Mouse (Mus musculus) erythroblast, adult 5-6 weeks (primary cell): ENCODE data around the gene Ddr2. TPM values are rescaled to one million over a fixed set of nuclear protein-coding genes. Genes with fewer than 3 reads are reported as not detected.

Experiments used
- ATAC-seq: replicated peaks from 2 replicates; pipeline ENCODE4 v1.8.0; 2016; ENCODE audit warnings: moderate number of reproducible peaks, mild to moderate bottlenecking, moderate TSS enrichment, inconsistent platforms; ENCODE audit not compliant: poor library complexity, low FRiP score, severe bottlenecking
- total RNA-seq, 2 experiments: library from RNA; stranded (forward) in 1 of 2; stranded (reverse) in 1 of 2; fragments of 150-400 nt in 1 of 2; fragments of 200-764, 138-1000 nt in 1 of 2; gene quantifications; 2 replicates each; pipeline versions ENCODE4 v1.2.3 to v1.2.4; 2015 to 2017; ENCODE audit warnings: low replicate concordance in 2 of 2

Gene Ddr2
- total RNA-seq (2015; ENCODE audit: low replicate concordance): not detected in 2 replicates
- 0.60 TPM in 1 of 2 replicates, not detected in the other for total RNA-seq (2017; ENCODE audit: low replicate concordance)

DNA sequence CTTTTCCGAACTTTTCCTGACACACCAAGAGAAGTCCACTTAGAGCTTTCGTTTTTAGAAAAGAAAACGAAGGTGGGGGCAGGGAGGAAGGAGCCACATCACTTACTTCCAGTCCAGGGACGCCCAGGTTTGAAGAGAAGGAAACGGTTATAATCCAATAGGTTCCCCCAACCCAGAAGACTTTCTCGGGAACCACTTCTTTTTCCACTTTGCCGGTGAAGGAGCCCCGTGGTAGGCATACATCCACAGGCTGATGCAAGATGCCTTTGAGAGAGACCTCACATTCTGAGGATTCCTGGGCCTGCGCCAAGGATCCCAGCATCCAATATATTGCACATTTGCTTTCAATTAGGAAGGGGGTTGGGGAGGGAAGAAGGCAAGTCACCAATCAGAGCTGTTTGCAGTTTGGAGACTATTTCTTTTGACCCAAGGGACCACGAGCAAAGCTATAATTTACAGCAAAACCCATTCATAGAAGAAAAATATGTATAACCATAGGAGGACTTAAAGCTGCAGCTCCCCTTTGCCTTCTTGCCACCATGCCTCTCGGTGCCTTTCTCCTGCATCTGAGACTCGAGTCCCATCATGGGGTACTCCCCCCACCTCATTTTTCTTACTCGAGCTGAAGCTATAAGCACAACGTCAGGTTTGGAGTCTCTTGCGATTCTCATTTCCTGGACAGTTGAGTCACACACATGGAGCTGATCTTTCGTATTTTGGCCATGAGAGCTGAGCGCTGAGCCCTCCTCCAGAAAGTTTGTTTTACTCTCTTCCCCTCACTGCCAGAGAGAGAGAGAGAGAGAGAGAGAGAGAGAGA lies at the start of gene Ddr2:
TSS of gene Ddr2 (minus strand) at position 247 of the 817 bp plus-strand sequence.
- ATAC-seq: no peak

DNA sequence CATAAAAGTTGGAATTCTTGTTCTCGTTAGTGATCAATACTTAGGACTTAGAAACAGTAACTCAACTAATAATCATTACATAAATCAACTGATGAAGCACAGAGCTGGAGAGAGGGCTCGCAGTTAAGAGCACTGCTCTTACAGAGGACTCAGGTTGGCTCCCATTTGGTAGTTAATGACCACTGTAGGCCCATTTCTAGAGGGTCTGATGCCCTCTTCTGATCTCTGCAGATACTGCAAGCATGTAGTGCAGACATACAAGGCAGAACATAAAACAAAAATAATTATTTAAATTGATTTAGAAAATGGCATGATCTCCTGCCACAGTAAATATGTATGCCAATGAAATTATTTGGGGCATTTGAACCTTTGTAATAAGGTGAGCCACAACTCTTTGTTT lies 49.1 kb upstream of the Ddr2 start:
- ATAC-seq: no peak

- no peak for ATAC-seq
Measured at GRCm38 (mm10) chr1:170155761-170156160, 45.2 kb upstream of the Ddr2 start.

DNA sequence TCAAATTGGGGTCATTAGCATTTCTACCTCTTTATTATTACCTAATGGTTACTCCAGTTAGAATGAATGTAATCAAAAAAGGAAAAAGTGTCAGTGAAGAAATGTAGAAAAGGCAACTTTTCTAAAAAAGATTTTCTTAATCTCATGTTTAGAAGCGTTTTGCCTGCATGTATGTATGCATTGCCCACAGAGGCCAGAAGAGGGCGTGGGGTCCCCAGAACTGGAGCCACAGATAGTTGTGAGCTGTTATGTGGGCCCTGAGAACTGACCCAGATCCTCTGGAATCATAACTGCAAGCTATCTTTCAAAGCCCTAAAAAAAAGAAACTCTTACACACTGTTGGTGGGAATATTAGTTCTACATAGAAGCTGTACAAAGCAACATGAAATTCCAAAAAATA lies 44.7 kb upstream of the Ddr2 start:
- ATAC-seq: peak; percentile 52; the same call in 1 of the 2 replicates

DNA sequence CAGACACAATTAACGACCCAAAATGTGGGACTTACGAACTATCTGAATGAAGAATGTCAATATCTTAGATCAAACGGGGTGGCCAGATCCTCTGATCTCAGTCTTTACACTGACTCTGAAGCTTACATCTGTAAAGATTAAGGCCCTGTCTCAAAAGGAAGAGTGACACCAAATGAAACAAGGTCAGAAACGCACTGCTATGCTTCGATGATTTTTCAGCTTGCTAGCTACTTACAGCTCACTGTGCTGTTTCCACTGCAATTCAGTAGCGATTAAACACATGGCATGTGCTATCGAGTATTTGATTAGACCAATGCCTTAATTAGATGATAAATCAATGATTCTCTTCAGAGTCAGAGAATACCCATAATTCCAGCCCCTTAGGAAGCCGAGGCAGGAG lies 43.4 kb upstream of the Ddr2 start:
- no peak for ATAC-seq

DNA sequence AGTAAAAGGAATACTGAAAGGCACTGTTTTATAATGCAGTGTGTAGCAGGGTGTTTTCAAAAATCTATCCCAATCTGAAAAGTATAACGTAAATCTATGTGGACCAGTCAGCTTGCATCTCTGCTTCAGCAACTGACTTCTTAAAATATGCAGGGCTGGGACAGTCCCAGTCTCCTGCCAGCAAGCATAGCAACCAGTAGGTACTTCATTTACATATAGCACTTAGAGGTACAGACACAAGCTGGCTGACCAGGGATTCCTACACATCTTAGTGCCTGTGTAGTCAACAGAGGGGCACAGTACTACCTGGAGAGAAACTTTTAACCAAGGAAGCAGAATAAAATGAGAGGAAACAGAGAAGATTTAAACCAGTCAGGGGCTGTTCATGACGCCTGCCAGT lies 42.0 kb upstream of the Ddr2 start:
- ATAC-seq: no peak

DNA sequence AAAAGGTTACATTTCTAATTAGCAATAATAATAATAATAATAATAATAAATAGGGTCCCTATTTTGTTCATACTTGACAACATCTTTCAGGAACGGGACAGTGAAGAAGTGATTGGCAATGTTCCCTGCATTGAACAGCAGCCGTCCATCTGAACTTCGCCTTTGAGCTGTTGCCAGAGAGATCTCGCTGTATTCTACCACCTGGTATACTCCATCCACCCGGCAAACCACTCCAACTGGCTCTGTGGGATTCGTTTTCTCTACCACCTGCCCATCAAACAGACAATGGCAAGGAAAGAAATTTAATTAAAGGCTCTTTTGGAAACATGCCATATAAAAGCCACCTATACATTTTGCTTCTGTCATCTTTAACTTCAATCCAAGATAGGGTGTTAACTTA lies 40.3 kb upstream of the Ddr2 start:
- no peak for ATAC-seq

- ATAC-seq: no peak
Measured at GRCm38 (mm10) chr1:170149756-170150155, 39.2 kb upstream of the Ddr2 start.

DNA sequence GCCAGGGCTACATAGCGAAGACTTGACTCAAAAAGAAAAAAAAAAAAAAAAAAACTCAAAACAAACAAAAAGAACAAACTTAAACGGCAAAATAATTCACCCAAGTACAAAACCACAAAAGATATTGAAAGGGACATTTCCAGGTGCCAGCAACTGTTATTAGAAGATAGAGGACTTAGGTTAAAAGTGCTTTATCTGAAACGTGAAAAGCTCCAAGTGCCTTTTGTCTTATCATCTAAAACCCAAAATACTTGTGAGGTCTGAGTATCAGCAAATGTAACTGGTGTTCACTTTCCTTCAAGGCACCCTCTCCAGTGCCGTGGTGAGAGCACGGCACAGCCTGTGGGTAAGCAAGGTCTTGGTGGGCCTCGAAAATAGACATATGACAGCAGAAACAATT lies 38.0 kb upstream of the Ddr2 start:
- 0 out of 2 replicates have a peak, but pooled peaks have one; percentile 34 for ATAC-seq

DNA sequence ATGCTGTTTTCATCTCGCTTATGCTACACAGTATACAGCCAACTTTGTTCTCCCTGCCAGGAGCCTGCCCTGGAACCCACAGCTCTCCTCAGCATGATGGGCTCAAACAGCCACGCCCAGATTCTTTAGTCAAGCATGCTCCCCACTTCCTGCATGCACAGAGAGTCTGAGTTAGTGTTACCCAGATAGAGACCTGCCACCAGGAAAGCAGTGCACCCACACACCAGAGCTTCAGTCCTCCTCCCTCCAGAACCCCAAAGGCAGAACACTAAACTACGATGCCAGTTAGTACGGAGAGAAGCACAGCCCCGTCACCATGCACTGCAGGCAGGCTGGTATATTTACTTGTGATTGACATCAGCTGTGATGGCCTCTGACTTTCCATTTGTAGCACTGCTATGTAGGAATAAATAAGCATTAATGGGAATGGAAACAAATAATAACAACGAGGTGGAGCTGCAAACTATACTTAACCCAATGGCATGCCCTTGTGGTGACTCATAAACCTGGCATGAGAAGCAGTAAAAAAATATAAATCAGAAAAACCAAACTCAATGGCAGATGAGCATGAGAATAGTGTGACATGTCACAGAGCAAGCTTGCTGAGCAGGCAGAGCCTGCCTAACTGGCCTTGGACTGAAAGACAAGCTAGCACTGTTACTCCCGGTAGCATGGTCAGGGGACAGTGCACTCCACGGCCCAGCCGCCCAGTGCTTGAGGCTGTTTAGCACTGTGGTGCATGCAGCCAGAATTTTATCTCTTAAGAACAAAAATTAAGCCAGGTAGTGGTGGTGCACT lies 37.3 kb upstream of the Ddr2 start:
- peak; percentile 69 for ATAC-seq

DNA sequence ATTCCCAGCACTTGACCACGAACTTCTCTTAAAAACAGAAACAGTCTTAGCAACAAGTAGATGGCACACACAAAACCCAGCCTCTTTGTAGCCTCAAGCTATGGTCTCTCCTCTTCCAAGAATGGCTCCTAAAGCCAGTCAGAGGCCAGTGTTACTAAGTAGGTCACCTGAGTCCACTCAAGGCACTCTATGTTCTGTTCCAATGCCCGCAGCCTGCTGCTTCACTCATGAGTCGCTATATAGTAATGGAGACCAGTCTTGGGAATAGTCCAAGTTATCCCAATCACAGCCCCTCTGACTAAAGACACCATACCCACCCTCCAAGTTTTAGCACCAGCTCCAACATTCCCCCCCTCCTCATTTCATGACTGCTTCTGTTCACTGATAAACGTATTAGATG lies 35.0 kb upstream of the Ddr2 start:
- no peak for ATAC-seq

GRCm38 (mm10) chr1:170142256-170142871 lies 31.8 kb upstream of the Ddr2 start:
- ATAC-seq: no peak

DNA sequence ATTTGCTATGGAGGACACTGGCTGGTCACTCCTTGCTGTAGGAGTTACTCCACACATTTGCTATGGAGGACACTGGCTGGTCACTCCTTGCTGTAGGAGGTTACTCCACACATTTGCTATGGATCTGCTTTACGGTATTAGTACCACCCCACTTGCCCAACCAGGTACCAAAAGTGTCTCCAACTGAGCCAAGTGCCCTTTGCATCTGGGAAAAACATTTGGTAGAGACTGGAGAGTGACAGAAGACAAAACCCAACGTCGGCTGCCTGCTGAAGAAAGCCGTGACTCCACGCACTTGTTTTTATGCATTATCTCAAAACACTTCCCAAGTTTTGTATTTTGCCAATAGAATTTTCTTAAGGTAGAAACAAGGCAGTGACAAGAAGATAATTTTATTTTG lies 31.1 kb upstream of the Ddr2 start:
- no peak for ATAC-seq

DNA sequence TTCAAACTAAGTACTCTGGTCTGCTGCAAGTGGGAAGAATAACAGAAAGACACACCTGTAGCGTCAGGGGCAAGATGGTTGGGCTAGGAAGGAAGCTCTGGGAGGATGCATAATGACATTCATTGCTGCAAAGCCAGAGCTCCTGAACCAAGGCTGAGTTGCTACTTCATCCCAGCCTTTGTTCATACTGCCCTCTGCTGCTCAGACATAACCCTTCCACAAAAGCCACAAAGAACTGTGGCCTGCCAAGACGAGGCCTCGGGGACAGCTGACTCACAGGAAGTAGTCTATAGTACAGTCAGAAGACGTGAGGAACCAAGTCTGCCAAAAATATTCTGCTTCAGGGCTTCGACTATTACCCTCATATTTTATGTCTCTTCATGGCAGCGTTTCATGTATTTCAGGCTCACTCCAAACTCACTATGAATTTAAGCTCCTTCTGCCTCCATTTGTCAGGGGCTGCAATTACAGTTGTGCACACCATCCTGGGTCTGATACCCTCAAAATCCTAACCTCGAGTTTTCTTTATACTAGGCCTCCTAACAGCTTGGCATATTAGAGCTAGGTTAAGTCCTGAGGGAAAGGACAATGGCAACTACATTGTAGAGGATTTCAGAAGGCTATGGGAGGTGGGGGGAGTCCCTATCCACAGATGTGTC lies 25.9 kb upstream of the Ddr2 start:
- 0 out of 2 replicates have a peak, but pooled peaks have one; percentile 55 for ATAC-seq

DNA sequence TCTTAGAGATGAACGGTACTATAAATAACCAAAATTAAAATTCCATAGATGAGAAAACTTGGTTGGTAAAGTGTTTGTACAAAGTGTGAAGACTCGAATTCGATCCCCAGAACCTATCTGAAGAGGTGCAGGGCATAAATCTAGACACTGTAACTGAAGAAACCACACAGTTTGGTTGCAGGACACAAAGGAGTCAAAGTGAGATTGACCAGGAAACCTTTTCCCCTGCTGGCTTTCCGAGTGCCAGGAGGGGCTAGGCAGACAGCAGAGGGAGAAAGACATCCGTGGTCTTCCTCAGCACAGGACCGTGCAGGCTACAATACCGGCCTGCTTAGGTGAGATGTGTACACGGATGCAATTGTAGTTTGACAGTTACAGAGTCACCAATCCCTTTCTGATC lies 23.7 kb upstream of the Ddr2 start:
- no peak for ATAC-seq

DNA sequence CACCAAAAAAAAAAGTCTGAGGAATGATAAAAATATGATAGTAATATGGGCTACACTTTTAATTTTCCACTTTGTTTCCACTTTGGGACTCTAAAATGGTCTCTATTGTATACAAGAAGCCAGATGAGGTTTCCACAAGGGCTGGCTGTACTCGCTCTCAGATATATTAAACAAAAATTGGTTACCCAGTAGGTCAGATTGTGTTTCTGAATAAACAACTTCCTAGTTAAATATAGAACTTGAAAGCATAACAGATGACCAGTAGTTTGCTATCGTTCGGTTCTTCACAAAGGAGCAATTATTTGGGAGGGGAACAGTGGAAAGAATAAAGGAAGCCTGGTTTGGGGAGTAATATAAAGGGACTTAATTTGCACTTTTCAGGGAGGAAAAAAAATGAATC lies 20.4 kb upstream of the Ddr2 start:
- no peak for ATAC-seq

DNA sequence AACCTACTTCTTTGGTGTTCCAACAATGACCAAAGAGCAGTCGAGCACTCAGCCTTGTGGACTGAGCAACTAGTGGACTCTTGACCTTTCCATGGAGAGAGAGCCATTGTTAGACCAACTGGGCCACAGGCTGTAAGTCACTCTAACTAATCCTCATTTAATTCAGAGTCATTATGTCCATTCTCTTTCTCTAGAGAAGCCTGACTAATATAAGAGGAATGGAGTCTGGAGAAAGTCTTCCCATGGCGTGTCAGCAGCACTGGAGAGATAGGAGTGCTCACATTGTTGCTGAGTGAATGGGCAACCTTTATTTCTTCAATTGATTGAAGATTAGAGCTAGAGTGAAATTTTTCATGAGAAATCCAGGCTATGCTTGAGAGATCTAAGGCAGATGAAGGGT lies 14.1 kb upstream of the Ddr2 start:
- no peak for ATAC-seq

- no peak for ATAC-seq
Measured at GRCm38 (mm10) chr1:170113616-170114015, 3.1 kb upstream of the Ddr2 start.

DNA sequence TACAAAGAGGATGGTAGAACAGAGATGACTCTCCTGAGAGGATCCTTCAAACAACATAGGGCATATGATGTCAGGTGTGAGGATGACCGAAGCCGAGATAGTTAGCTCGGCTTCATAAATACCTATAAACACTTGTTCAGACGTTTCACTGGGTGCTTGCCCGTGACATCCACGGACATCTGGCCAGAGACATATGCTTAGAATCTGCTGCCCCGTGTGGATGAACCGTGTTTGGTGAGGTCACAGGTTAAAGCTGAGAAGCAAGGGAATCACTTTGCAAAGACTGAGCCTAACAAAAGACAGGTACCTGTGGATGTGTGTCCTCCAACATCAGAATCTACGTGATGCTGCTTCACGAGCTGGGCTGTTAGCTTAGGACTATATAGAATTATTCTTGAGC lies 1.7 kb upstream of the Ddr2 start:
- ATAC-seq: no peak

GRCm38 (mm10) chr1:170111651-170112226 lies 1.2 kb upstream of the Ddr2 start:
- ATAC-seq: no peak
